Mouse (Mus musculus) B cell, adult (primary cell): Measurements from ENCODE around the gene Tjp2. TPM values are rescaled to one million over a fixed set of nuclear protein-coding genes. Genes with fewer than 3 reads are reported as not detected.

Experiments
- total RNA-seq: library from RNA; stranded (reverse); gene quantifications from 4 replicates; pipeline ENCODE4 v1.2.4, GENCODE M21; 2023; ENCODE audit not compliant: inconsistent age

The Tjp2 gene
- 3.4 to 5.0 TPM (median 3.8 TPM) in 4 replicates for total RNA-seq

DNA sequence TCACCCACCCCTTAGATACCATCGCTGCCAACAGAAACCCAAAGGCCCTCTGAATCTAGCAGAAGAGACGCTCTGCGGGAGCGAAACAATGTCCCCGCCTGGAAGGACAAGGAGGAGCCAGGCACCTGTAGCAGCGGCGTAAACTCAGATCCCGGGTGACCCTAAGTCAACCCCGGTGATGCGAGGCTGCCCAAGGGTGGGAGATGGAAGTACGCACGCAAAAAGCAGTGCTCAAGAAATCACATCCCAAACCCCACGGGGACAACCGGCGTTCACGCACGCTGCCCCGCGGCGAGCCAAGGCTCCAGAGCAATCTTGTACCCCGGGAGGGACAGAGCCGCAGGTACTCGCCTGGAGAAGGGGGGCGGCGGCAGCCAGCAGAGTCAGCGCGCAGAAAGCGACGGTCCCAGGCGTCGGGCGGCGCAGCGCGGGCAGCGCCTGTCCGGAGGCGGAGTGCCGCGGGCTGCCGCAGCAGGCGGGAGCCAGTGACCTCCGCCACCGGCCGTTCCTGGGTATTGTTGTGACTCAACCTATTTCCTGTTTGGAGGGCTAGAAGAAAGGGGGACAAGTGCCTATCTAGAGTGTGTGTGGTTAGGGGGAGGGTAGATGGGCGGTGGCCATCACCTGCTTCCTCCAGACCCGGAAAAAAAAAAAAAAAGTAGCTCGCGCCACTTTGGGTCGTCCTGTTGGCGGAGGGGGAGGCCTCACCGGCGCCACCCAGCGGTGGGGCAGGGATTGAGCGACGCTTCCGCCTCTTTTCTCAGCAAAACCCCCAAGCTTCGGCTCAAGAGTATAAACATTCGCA, at the start of gene Tjp2:
Gene Tjp2 (minus strand): TSS at position 531 of the 805 bp plus-strand sequence.

Other genes with a start within 250 kb of the Tjp2 start
- 0.51 TPM in 1 of 4 replicates, not detected in the others for gene Fam189a2, start 194.0 kb downstream of the Tjp2 start, total RNA-seq
- 9.6 to 13.8 TPM (median 11.6 TPM) in 4 replicates for gene Fxn, start 55.6 kb upstream of the Tjp2 start, total RNA-seq